Mouse (Mus musculus) heart, embryonic 15.5 days (tissue): Measurements from ENCODE around the gene Slc15a2. TPM values are rescaled to one million over a fixed set of nuclear protein-coding genes. Genes with fewer than 3 reads are reported as not detected.

Source experiments
- microRNA-seq: library from miRNA; unstranded; fragments of <30 nt; microRNA quantifications from one replicate; pipeline ENCODE4, GENCODE M21; 2016
- polyA plus RNA-seq: library from polyadenylated mRNA; unstranded; fragments of >200 nt; fragmentation: Nextera tagmentation; extraction: Ambion mirVana; gene quantifications from 2 replicates; pipeline ENCODE4 v1.2.1, GENCODE M21; 2015

Slc15a2 gene
- polyA plus RNA-seq, 1 experiment from 2014 or later: 2.2 TPM

Small RNA genes within 50 kb of the gene (microRNA-seq; reads per million reads assigned to microRNA genes)
- gene Gm22617: not detected

Other genes with a start within 250 kb of the Slc15a2 start
- 0.09 TPM in 1 of 2 replicates, not detected in the other for gene Casr, start 222.8 kb downstream of the Slc15a2 start, polyA plus RNA-seq
- gene Cd86, start 118.9 kb downstream of the Slc15a2 start, polyA plus RNA-seq: 1.5 and 2.8 TPM in 2 replicates
- 0.34 and 0.99 TPM in 2 replicates for gene Ildr1, start 91.0 kb downstream of the Slc15a2 start, polyA plus RNA-seq
- gene Iqcb1, start 43.4 kb upstream of the Slc15a2 start, polyA plus RNA-seq: 21.2 and 23.6 TPM in 2 replicates
- gene Eaf2, start 90.0 kb upstream of the Slc15a2 start, polyA plus RNA-seq: 0.47 and 0.94 TPM in 2 replicates
- 56.2 and 57.7 TPM in 2 replicates for gene Golgb1, start 90.2 kb upstream of the Slc15a2 start, polyA plus RNA-seq
- gene Hcls1, start 150.0 kb upstream of the Slc15a2 start, polyA plus RNA-seq: 4.7 and 12.7 TPM in 2 replicates
- 11.4 and 13.8 TPM in 2 replicates for gene Fbxo40, start 205.5 kb upstream of the Slc15a2 start, polyA plus RNA-seq
- 3.4 and 4.8 TPM in 2 replicates for gene Polq, start 226.8 kb upstream of the Slc15a2 start, polyA plus RNA-seq